Mouse (Mus musculus): Measurements from ENCODE around the gene Sap30l. TPM values are rescaled to one million over a fixed set of nuclear protein-coding genes. Genes with fewer than 3 reads are reported as not detected.

The Sap30l gene
- polyA plus RNA-seq, 1 experiment: 34.9 TPM

DNA sequence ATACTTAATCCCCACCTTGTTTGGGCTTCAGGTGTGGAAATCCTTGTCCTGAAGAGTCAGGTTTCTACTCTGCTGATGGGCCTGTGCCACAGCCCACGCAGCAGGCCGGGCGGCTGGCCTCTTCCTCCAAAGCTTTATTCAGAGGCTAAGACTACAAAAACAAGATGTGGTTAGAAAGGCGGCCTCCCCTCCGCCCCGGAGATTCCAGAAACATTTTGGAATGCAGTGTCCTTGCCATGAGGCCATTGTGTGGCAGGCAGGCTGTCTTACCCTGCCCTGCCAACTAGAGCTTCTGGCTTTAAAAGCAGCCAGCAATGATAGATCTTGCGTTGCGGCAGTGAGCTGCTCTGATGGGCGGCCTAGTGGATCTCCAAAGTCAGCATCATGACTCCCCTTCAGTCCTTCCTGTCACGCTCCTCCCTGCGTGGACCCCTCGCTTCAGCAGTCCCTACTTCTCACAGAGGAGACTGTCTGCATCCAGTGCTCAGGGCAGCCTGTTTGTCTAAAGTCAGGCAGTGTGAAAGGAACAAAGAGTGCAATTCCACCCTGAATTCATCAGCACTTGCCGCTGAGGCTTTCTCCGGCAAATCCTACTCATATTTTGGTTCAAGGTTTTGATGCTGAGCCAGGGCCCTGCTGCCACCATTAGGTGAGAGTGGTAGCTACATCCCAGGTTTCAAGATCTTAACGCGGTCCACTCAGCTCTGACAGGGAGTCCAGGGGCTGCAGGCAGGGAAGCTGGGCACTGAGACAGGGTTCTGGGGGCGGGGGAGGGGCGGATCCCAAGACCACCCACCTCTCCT, 14.6 kb upstream of the Sap30l start:
- no peak overlapping the region for H3K4me3 ChIP-seq (ENCODE audit: insufficient read depth, poor library complexity, severe bottlenecking)
- TF ChIP-seq CEBPB (IDR thresholded peaks at IDR 0.05; ENCODE audit: low read depth): no peak
- no peak for TF ChIP-seq MAX (IDR thresholded peaks at IDR 0.05)
- TF ChIP-seq USF1 (IDR thresholded peaks at IDR 0.05; ENCODE audit: low read depth): no peak
- TF ChIP-seq MYOG (IDR thresholded peaks at IDR 0.05; ENCODE audit: control insufficient read depth, extremely low read depth, insufficient read length): no peak
- no peak for TF ChIP-seq CTCF (IDR thresholded peaks at IDR 0.05; ENCODE audit: control insufficient read depth, insufficient read depth, insufficient read length)
- TF ChIP-seq FOSL1 (IDR thresholded peaks at IDR 0.05; ENCODE audit: insufficient read depth, low read length, poor library complexity, severe bottlenecking): no peak
- no peak for TF ChIP-seq MYOD1 (IDR thresholded peaks at IDR 0.05; ENCODE audit: control insufficient read depth, insufficient read length, low read depth)
- H3ac ChIP-seq (ENCODE audit: control insufficient read depth, insufficient read length, low read depth): no peak overlapping the region
- no peaks in the 10 kb centered on the region for H3K79me2 ChIP-seq (ENCODE audit: control insufficient read depth, insufficient read depth)
- H3K79me3 ChIP-seq (ENCODE audit: low read depth): no peaks in the 10 kb centered on the region
- H3K27me3 ChIP-seq (ENCODE audit: control insufficient read depth, insufficient read depth, insufficient read length): no peaks in the 10 kb centered on the region
- H3K36me3 ChIP-seq (ENCODE audit: control insufficient read depth, insufficient read depth): no peaks in the 10 kb centered on the region

DNA sequence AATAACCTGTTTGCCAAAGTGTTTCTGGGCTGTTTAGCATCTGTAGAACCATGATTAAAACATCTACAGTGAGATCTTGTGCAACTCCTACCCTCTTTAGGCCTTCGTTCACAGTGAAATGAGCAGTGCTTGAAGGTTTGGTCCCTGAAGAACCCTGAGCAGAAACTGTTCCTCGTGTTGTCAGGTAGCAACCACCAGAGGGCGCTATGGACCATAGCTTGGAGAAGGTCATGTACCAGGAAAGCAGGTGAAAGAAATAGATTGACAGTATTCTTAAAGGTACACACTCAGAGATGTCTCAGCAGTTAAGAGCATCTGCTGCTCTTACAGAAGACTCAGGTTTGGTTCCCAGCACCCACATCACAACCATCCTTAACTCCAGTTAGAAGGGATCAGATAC, 13.5 kb upstream of the Sap30l start:
- no peak for TF ChIP-seq MYOD1 (IDR thresholded peaks at IDR 0.05; ENCODE audit: control insufficient read depth, insufficient read length, low read depth)
- TF ChIP-seq USF1 (IDR thresholded peaks at IDR 0.05; ENCODE audit: low read depth): no peak
- no peak for TF ChIP-seq CTCF (IDR thresholded peaks at IDR 0.05; ENCODE audit: control insufficient read depth, insufficient read depth, insufficient read length)
- TF ChIP-seq MYOG (IDR thresholded peaks at IDR 0.05; ENCODE audit: control insufficient read depth, extremely low read depth, insufficient read length): no peak
- no peak overlapping the region for H3ac ChIP-seq (ENCODE audit: control insufficient read depth, insufficient read length, low read depth)
- H3K36me3 ChIP-seq (ENCODE audit: control insufficient read depth, insufficient read depth): no peaks in the 10 kb centered on the region
- no peaks in the 10 kb centered on the region for H3K79me3 ChIP-seq (ENCODE audit: low read depth)
- H3K79me2 ChIP-seq (ENCODE audit: control insufficient read depth, insufficient read depth): no peaks in the 10 kb centered on the region
- no peaks in the 10 kb centered on the region for H3K27me3 ChIP-seq (ENCODE audit: control insufficient read depth, insufficient read depth, insufficient read length)
- H3K4me3 ChIP-seq (ENCODE audit: insufficient read depth, poor library complexity, severe bottlenecking): no peak overlapping the region

DNA sequence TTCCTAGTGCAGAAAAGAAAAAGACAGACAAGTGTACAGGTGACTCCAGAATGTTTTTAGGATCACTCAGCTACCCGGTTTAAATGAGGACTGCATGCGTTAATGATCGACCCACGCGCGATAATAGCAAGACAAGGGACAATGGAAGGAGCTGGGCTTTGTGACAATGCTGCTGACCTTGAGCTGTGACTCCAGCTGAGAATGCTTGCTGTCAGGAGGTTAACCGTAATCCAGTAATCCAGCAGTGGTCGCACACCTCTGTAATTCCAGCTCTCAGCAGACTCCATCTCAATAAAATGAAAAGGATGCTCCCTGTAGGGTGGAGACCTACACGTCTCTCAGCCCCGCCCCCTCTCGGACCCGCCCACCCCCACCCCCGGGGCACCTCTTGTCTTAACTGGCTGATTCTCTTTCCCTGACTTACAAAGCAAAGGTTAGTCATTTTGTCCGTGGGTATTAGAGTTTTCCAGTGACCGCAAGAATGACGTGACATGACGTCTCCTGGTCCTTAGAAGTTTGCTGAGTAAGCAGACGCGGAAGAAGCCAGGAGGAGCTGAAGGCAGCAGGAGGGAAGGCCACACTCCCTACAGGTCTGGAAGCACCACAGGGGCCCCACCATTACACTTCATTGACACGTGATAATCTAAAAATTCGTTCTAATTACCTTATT, 10.4 kb upstream of the Sap30l start:
- Histone ChIP-seq H3K79me3 (ENCODE audit: low read depth) (no peaks in the 10 kb centered on the region), H3K36me3 (ENCODE audit: control insufficient read depth, insufficient read depth) (no peaks in the 10 kb centered on the region), H3K4me3 (ENCODE audit: insufficient read depth, poor library complexity, severe bottlenecking) (no peak overlapping the region), H3K79me2 (ENCODE audit: control insufficient read depth, insufficient read depth) (no peaks in the 10 kb centered on the region), H3ac (ENCODE audit: control insufficient read depth, insufficient read length, low read depth) (no peak overlapping the region), H3K27me3 (ENCODE audit: control insufficient read depth, insufficient read depth, insufficient read length) (no peaks in the 10 kb centered on the region)
- no peak for TF ChIP-seq MYOG (IDR thresholded peaks at IDR 0.05; ENCODE audit: control insufficient read depth, extremely low read depth, insufficient read length)
- no peak for TF ChIP-seq CEBPB (IDR thresholded peaks at IDR 0.05; ENCODE audit: low read depth)
- TF ChIP-seq CTCF (IDR thresholded peaks at IDR 0.05; ENCODE audit: control insufficient read depth, insufficient read depth, insufficient read length): no peak
- TF ChIP-seq MAX (IDR thresholded peaks at IDR 0.05): no peak
- TF ChIP-seq FOSL1 (IDR thresholded peaks at IDR 0.05; ENCODE audit: insufficient read depth, low read length, poor library complexity, severe bottlenecking): no peak
- no peak for TF ChIP-seq MYOD1 (IDR thresholded peaks at IDR 0.05; ENCODE audit: control insufficient read depth, insufficient read length, low read depth)
- no peak for TF ChIP-seq USF1 (IDR thresholded peaks at IDR 0.05; ENCODE audit: low read depth)

DNA sequence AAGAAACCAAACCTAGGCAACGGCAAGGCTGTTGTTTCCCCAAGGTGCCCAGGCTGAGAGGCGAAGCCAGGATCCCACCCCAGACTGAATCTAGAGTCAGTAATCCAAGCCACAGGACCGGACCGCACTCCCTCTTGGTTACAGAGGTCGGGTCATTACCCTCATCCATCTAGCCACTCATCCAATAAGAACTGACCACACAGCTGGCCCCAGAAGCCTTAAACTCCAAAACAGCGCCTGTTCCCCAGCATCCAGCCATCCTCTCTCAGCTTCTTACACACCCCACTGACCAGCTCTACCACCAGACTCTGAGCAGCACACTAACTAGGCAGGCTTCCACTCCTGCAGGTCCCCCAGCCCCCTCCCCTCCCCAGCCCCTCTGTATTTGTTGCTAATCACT, 6.4 kb upstream of the Sap30l start:
- H3K79me3 ChIP-seq (ENCODE audit: low read depth): no peaks in the 10 kb centered on the region
- no peaks in the 10 kb centered on the region for H3K79me2 ChIP-seq (ENCODE audit: control insufficient read depth, insufficient read depth)
- no peak overlapping the region for H3ac ChIP-seq (ENCODE audit: control insufficient read depth, insufficient read length, low read depth)
- no peak overlapping the region for H3K4me3 ChIP-seq (ENCODE audit: insufficient read depth, poor library complexity, severe bottlenecking)
- TF ChIP-seq MYOD1 (IDR thresholded peaks at IDR 0.05; ENCODE audit: control insufficient read depth, insufficient read length, low read depth) (no peak), MAX (IDR thresholded peaks at IDR 0.05) (no peak), FOSL1 (IDR thresholded peaks at IDR 0.05; ENCODE audit: insufficient read depth, low read length, poor library complexity, severe bottlenecking) (no peak), CTCF (IDR thresholded peaks at IDR 0.05; ENCODE audit: control insufficient read depth, insufficient read depth, insufficient read length) (no peak), MYOG (IDR thresholded peaks at IDR 0.05; ENCODE audit: control insufficient read depth, extremely low read depth, insufficient read length) (no peak), USF1 (IDR thresholded peaks at IDR 0.05; ENCODE audit: low read depth) (no peak), CEBPB (IDR thresholded peaks at IDR 0.05; ENCODE audit: low read depth) (no peak)
- H3K27me3 ChIP-seq (ENCODE audit: control insufficient read depth, insufficient read depth, insufficient read length): no peaks in the 10 kb centered on the region
- H3K36me3 ChIP-seq (ENCODE audit: control insufficient read depth, insufficient read depth): no peaks in the 10 kb centered on the region

DNA sequence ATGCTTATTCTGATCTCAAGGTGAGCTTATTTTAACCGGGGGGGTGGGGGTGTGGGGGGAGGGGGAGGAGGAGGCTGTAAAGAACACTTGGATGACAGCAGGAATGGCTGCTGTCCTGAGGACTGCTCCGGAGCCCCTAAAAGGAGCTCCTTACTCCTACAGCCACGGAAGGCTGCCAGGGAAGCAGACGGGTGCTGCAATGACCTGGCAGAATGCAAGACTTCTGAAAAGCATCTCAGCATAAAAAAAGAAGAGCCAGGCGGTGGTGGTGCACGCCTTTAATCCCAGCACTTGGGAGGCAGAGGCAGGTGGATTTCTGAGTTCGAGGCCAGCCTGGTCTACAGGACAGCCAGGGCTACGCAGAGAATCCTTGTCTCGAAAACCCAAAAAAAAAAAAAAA, 3.6 kb upstream of the Sap30l start:
- no peaks in the 10 kb centered on the region for H3K36me3 ChIP-seq (ENCODE audit: control insufficient read depth, insufficient read depth)
- TF ChIP-seq CTCF (IDR thresholded peaks at IDR 0.05; ENCODE audit: control insufficient read depth, insufficient read depth, insufficient read length) (no peak), MYOG (IDR thresholded peaks at IDR 0.05; ENCODE audit: control insufficient read depth, extremely low read depth, insufficient read length) (no peak), CEBPB (IDR thresholded peaks at IDR 0.05; ENCODE audit: low read depth) (no peak), MYOD1 (IDR thresholded peaks at IDR 0.05; ENCODE audit: control insufficient read depth, insufficient read length, low read depth) (no peak), FOSL1 (IDR thresholded peaks at IDR 0.05; ENCODE audit: insufficient read depth, low read length, poor library complexity, severe bottlenecking) (no peak), USF1 (IDR thresholded peaks at IDR 0.05; ENCODE audit: low read depth) (no peak)
- H3K4me3 ChIP-seq (ENCODE audit: insufficient read depth, poor library complexity, severe bottlenecking): no peak overlapping the region
- H3K79me3 ChIP-seq (ENCODE audit: low read depth): peaks cover 8% of the 10 kb centered on the region
- no peak overlapping the region for H3ac ChIP-seq (ENCODE audit: control insufficient read depth, insufficient read length, low read depth)
- no peaks in the 10 kb centered on the region for H3K27me3 ChIP-seq (ENCODE audit: control insufficient read depth, insufficient read depth, insufficient read length)
- peaks cover 21% of the 10 kb centered on the region for H3K79me2 ChIP-seq (ENCODE audit: control insufficient read depth, insufficient read depth)

All from C2C12 (cell line).